Mouse (Mus musculus) stomach, postnatal 0 days (tissue): ENCODE measurements around the gene Arrdc4.

Experiments used
- CTCF ChIP-seq: IDR thresholded peaks from 2 replicates; pipeline ENCODE4 v1.5.1; 2016; ENCODE audit warnings: antibody characterized with exemption, low read depth, mild to moderate bottlenecking, moderate library complexity
- EP300 ChIP-seq: optimal IDR thresholded peaks from 2 replicates; pipeline ENCODE3; 2016; ENCODE audit warnings: antibody characterized with exemption

- TF ChIP-seq CTCF (no peak), EP300 (no peak)
Measured at GRCm38 (mm10) chr7:68721520-68721919, 27.5 kb downstream of the Arrdc4 start.
